Mouse (Mus musculus): ENCODE measurements around the gene Pygb. TPM values are rescaled to one million over a fixed set of nuclear protein-coding genes. Genes with fewer than 3 reads are reported as not detected.

Pygb gene
- polyA plus RNA-seq, 1 experiment from 2014 or later: 39.4 TPM

- no peaks in the 10 kb centered on the region for H3K4me1 ChIP-seq (ENCODE audit: control insufficient read depth, insufficient read depth, low read length)
- H3K27ac ChIP-seq (replicated peaks; ENCODE audit: low read depth, low read length): no peak overlapping the region
- no peaks in the 10 kb centered on the region for H3K9me3 ChIP-seq (ENCODE audit: control insufficient read depth, low read length)
- 86% methylated on average over 8 of the region's 8 CpGs for WGBS
- no peak overlapping the region for H3K4me3 ChIP-seq (ENCODE audit: low read depth, low read length)
- H3K9ac ChIP-seq (ENCODE audit: low read length): no peak overlapping the region
- H3K36me3 ChIP-seq (ENCODE audit: control insufficient read depth, insufficient read depth, low read length): 0 out of 2 replicates have a peak, but pooled peaks cover 3% of the 10 kb centered on the region
- H3K4me2 ChIP-seq (ENCODE audit: low read depth, severe bottlenecking): no peak overlapping the region
- ATAC-seq (ENCODE audit: insufficient number of reproducible peaks, low FRiP score, low TSS enrichment, low read depth): no peak
- no peak for DNase-seq (ENCODE audit: low spot score)
- H3K27me3 ChIP-seq (ENCODE audit: control insufficient read depth, insufficient read depth, low read length): no peaks in the 10 kb centered on the region
These were observed 14.5 kb upstream of the Pygb start for GRCm38 (mm10) chr2:150771996-150772395.

GRCm38 (mm10) chr2:150772466-150773119 is 13.9 kb upstream of the Pygb start:
- 86% methylated on average over 10 of the region's 10 CpGs for WGBS
- Histone ChIP-seq H3K4me2 (ENCODE audit: low read depth, severe bottlenecking) (no peak overlapping the region), H3K4me1 (ENCODE audit: control insufficient read depth, insufficient read depth, low read length) (no peaks in the 10 kb centered on the region), H3K27me3 (ENCODE audit: control insufficient read depth, insufficient read depth, low read length) (no peaks in the 10 kb centered on the region), H3K4me3 (ENCODE audit: low read depth, low read length) (no peak overlapping the region), H3K27ac (replicated peaks; ENCODE audit: low read depth, low read length) (no peak overlapping the region), H3K9ac (ENCODE audit: low read length) (no peak overlapping the region), H3K36me3 (ENCODE audit: control insufficient read depth, insufficient read depth, low read length) (0 out of 2 replicates have a peak, but pooled peaks cover 3% of the 10 kb centered on the region), H3K9me3 (ENCODE audit: control insufficient read depth, low read length) (no peaks in the 10 kb centered on the region)
- ATAC-seq (ENCODE audit: insufficient number of reproducible peaks, low FRiP score, low TSS enrichment, low read depth) (no peak), DNase-seq (ENCODE audit: low spot score) (no peak)

GRCm38 (mm10) chr2:150782801-150783200 is 3.7 kb upstream of the Pygb start:
- no peaks in the 10 kb centered on the region for H3K9me3 ChIP-seq (ENCODE audit: control insufficient read depth, low read length)
- no peak for DNase-seq (ENCODE audit: low spot score)
- ATAC-seq (ENCODE audit: insufficient number of reproducible peaks, low FRiP score, low TSS enrichment, low read depth): no peak
- H3K9ac ChIP-seq (ENCODE audit: low read length): no peak overlapping the region
- 84% methylated on average over 2 of the region's 2 CpGs for WGBS
- 0 out of 2 replicates have a peak, but pooled peaks cover 3% of the 10 kb centered on the region for H3K4me1 ChIP-seq (ENCODE audit: control insufficient read depth, insufficient read depth, low read length)
- H3K4me3 ChIP-seq (ENCODE audit: low read depth, low read length): no peak overlapping the region
- no peak overlapping the region for H3K4me2 ChIP-seq (ENCODE audit: low read depth, severe bottlenecking)
- no peaks in the 10 kb centered on the region for H3K36me3 ChIP-seq (ENCODE audit: control insufficient read depth, insufficient read depth, low read length)
- H3K27ac ChIP-seq (replicated peaks; ENCODE audit: low read depth, low read length): no peak overlapping the region
- H3K27me3 ChIP-seq (ENCODE audit: control insufficient read depth, insufficient read depth, low read length): no peaks in the 10 kb centered on the region

GRCm38 (mm10) chr2:150787234-150787771 is 768 bp downstream of the Pygb start:
- peak; percentile 52 for DNase-seq (ENCODE audit: low spot score)
- Histone ChIP-seq H3K4me3 (ENCODE audit: low read depth, low read length) (peak overlapping the region; percentile 86), H3K4me2 (ENCODE audit: low read depth, severe bottlenecking) (peak overlapping the region; percentile 79), H3K9me3 (ENCODE audit: control insufficient read depth, low read length) (no peaks in the 10 kb centered on the region), H3K27me3 (ENCODE audit: control insufficient read depth, insufficient read depth, low read length) (no peaks in the 10 kb centered on the region), H3K9ac (ENCODE audit: low read length) (peak overlapping the region; percentile 66), H3K36me3 (ENCODE audit: control insufficient read depth, insufficient read depth, low read length) (no peaks in the 10 kb centered on the region), H3K27ac (replicated peaks; ENCODE audit: low read depth, low read length) (no peak overlapping the region), H3K4me1 (ENCODE audit: control insufficient read depth, insufficient read depth, low read length) (0 out of 2 replicates have a peak, but pooled peaks cover 5% of the 10 kb centered on the region)
- ATAC-seq (ENCODE audit: insufficient number of reproducible peaks, low FRiP score, low TSS enrichment, low read depth): peak; percentile 52
- under 1% methylated on average over 23 of the region's 23 CpGs for WGBS

GRCm38 (mm10) chr2:150788768-150789550 is 2.4 kb downstream of the Pygb start:
- no peaks in the 10 kb centered on the region for H3K27me3 ChIP-seq (ENCODE audit: control insufficient read depth, insufficient read depth, low read length)
- no peak overlapping the region for H3K9ac ChIP-seq (ENCODE audit: low read length)
- WGBS: 78% methylated on average over 4 of the region's 4 CpGs
- ATAC-seq (ENCODE audit: insufficient number of reproducible peaks, low FRiP score, low TSS enrichment, low read depth) (no peak), DNase-seq (ENCODE audit: low spot score) (no peak)
- H3K27ac ChIP-seq (replicated peaks; ENCODE audit: low read depth, low read length): no peak overlapping the region
- H3K4me1 ChIP-seq (ENCODE audit: control insufficient read depth, insufficient read depth, low read length): 0 out of 2 replicates have a peak, but pooled peaks cover 5% of the 10 kb centered on the region
- no peaks in the 10 kb centered on the region for H3K36me3 ChIP-seq (ENCODE audit: control insufficient read depth, insufficient read depth, low read length)
- H3K9me3 ChIP-seq (ENCODE audit: control insufficient read depth, low read length): no peaks in the 10 kb centered on the region
- no peak overlapping the region for H3K4me2 ChIP-seq (ENCODE audit: low read depth, severe bottlenecking)
- H3K4me3 ChIP-seq (ENCODE audit: low read depth, low read length): no peak overlapping the region

- Histone ChIP-seq H3K27me3 (ENCODE audit: control insufficient read depth, insufficient read depth, low read length) (no peaks in the 10 kb centered on the region), H3K9ac (ENCODE audit: low read length) (no peak overlapping the region), H3K9me3 (ENCODE audit: control insufficient read depth, low read length) (no peaks in the 10 kb centered on the region), H3K36me3 (ENCODE audit: control insufficient read depth, insufficient read depth, low read length) (no peaks in the 10 kb centered on the region), H3K4me2 (ENCODE audit: low read depth, severe bottlenecking) (no peak overlapping the region), H3K27ac (replicated peaks; ENCODE audit: low read depth, low read length) (no peak overlapping the region), H3K4me1 (ENCODE audit: control insufficient read depth, insufficient read depth, low read length) (0 out of 2 replicates have a peak, but pooled peaks cover 2% of the 10 kb centered on the region), H3K4me3 (ENCODE audit: low read depth, low read length) (no peak overlapping the region)
- 52% methylated on average over 4 of the region's 4 CpGs for WGBS
- no peak for DNase-seq (ENCODE audit: low spot score)
- no peak for ATAC-seq (ENCODE audit: insufficient number of reproducible peaks, low FRiP score, low TSS enrichment, low read depth)
These were observed 6.8 kb downstream of the Pygb start for GRCm38 (mm10) chr2:150793320-150793719.

GRCm38 (mm10) chr2:150798084-150798483 is 11.5 kb downstream of the Pygb start:
- Histone ChIP-seq H3K9me3 (ENCODE audit: control insufficient read depth, low read length) (no peaks in the 10 kb centered on the region), H3K36me3 (ENCODE audit: control insufficient read depth, insufficient read depth, low read length) (no peaks in the 10 kb centered on the region), H3K4me1 (ENCODE audit: control insufficient read depth, insufficient read depth, low read length) (no peaks in the 10 kb centered on the region), H3K4me2 (ENCODE audit: low read depth, severe bottlenecking) (no peak overlapping the region), H3K27me3 (ENCODE audit: control insufficient read depth, insufficient read depth, low read length) (no peaks in the 10 kb centered on the region), H3K9ac (ENCODE audit: low read length) (no peak overlapping the region), H3K27ac (replicated peaks; ENCODE audit: low read depth, low read length) (no peak overlapping the region), H3K4me3 (ENCODE audit: low read depth, low read length) (no peak overlapping the region)
- no peak for DNase-seq (ENCODE audit: low spot score)
- 89% methylated on average over 7 of the region's 7 CpGs for WGBS
- ATAC-seq (ENCODE audit: insufficient number of reproducible peaks, low FRiP score, low TSS enrichment, low read depth): no peak

GRCm38 (mm10) chr2:150800616-150801015 is 14.1 kb downstream of the Pygb start:
- Histone ChIP-seq H3K27me3 (ENCODE audit: control insufficient read depth, insufficient read depth, low read length) (no peaks in the 10 kb centered on the region), H3K9me3 (ENCODE audit: control insufficient read depth, low read length) (no peaks in the 10 kb centered on the region), H3K27ac (replicated peaks; ENCODE audit: low read depth, low read length) (no peak overlapping the region), H3K4me1 (ENCODE audit: control insufficient read depth, insufficient read depth, low read length) (no peaks in the 10 kb centered on the region), H3K36me3 (ENCODE audit: control insufficient read depth, insufficient read depth, low read length) (0 out of 2 replicates have a peak, but pooled peaks cover 2% of the 10 kb centered on the region), H3K4me3 (ENCODE audit: low read depth, low read length) (no peak overlapping the region), H3K4me2 (ENCODE audit: low read depth, severe bottlenecking) (no peak overlapping the region), H3K9ac (ENCODE audit: low read length) (no peak overlapping the region)
- 78% methylated on average over 5 of the region's 5 CpGs for WGBS
- ATAC-seq (ENCODE audit: insufficient number of reproducible peaks, low FRiP score, low TSS enrichment, low read depth) (no peak), DNase-seq (ENCODE audit: low spot score) (no peak)

All from limb, embryonic 11.5 days (tissue).